Mouse (Mus musculus): ENCODE measurements at regions not wholly inside any gene's neighbourhood (a gene's known extent, or its start where the extent isn't known, plus 50 kb on each side); places are given as distances from the start of the nearest gene placed in this dataset.

- no peak for DNase-seq (ENCODE audit: low read depth, low spot score)
Measured at GRCm38 (mm10) chr15:39998063-39998462, 136.1 kb upstream of the 9330182O14Rik start.

GRCm38 (mm10) chr15:40000022-40000421 is 134.1 kb upstream of the 9330182O14Rik start:
- no peak for DNase-seq (ENCODE audit: low read depth, low spot score)

DNA sequence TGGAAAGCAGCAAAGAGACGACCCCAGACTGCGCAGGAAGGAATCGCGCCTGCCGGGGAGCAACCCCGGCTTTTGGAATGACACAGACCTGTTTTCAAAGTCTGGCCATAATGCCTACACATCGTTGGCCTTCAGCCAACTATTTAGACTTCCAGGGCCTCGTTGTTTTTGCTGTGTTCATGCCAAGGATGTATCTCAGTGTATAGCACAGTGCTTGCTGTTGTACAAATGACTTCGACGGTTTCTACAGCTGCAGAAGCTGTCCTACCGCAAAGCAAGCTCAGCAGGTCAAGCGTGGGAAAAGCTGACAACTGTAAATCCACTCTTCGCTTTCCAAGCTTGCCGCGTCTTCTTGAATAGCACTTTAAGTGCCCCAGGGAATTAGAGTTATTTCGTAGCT is 129.1 kb upstream of the 9330182O14Rik start:
- DNase-seq (ENCODE audit: low read depth, low spot score) = no peak

DNA sequence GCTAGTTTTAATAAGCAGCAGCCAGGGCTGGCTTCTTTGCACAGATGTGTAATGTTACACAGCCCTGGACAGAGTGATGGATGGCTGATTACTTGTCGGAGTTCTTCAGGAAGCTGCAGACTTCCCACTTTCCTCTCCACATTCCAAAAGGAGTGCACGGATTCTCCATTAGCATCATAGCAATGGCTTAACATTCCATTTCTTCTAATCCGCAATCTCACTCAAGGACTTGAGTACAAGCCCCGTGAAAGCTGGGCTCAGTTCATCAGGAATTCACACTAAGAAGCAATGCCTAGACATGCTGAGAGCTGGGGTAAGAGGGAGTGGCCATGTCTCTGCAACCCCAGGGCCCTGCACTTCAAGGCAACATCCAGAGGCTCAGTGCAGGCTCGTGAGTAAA is 126.3 kb upstream of the 9330182O14Rik start:
- peak; percentile 91 for DNase-seq (ENCODE audit: low read depth, low spot score)

DNA sequence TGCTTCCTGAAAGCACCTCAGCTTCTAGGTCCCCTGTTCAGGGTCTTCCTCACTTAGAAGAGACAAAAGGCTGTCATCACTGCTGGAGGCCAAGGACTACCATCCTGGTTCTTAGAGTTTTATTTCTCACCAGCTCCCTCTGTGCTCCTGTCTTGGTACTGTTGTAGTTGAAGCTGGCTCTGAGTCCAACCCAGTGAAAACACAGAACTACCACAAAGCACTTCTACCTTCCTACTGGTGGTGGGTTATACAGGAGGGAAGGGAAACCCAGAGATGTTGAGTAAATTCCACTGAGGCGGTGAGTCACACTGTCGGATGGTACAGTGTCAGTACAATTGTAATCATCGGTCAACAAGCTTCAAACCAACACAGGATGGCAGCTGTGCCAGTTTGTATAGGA is 120.3 kb upstream of the 9330182O14Rik start:
- peak; percentile 54 for DNase-seq (ENCODE audit: low read depth, low spot score)

- no peak for DNase-seq (ENCODE audit: low read depth, low spot score)
Measured at GRCm38 (mm10) chr15:40017019-40017418, 117.1 kb upstream of the 9330182O14Rik start.

DNA sequence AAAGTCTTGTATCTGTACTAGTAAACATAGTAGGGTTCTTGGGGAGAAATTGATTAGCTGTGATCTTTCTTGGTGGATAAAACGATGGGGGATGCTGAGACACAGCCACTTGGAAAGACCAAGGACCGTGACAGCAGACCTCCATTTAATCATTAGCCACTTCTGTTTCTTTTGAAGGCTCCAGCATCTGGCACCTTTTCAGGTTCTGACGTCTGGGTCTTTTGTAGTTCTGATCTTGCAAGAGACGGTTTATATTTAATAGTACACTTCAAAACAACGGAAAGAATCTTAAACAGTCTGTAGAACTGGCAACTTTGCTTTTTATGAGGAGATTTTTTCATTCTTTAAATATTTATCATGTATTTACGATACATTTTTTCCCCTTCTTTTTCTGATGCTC is 116.6 kb upstream of the 9330182O14Rik start:
- no peak for DNase-seq (ENCODE audit: low read depth, low spot score)

GRCm38 (mm10) chr15:40018047-40018791 is 115.9 kb upstream of the 9330182O14Rik start:
- DNase-seq (ENCODE audit: low read depth, low spot score) = peak; percentile 89

GRCm38 (mm10) chr15:40018792-40019151 is 115.4 kb upstream of the 9330182O14Rik start:
- peak; percentile 87 for DNase-seq (ENCODE audit: low read depth, low spot score)

- peak; percentile 95 for DNase-seq (ENCODE audit: low read depth, low spot score)
Measured at GRCm38 (mm10) chr15:40019226-40019625, 114.9 kb upstream of the 9330182O14Rik start.

GRCm38 (mm10) chr15:40020097-40020496 is 114.1 kb upstream of the 9330182O14Rik start:
- DNase-seq (ENCODE audit: low read depth, low spot score) = no peak

DNA sequence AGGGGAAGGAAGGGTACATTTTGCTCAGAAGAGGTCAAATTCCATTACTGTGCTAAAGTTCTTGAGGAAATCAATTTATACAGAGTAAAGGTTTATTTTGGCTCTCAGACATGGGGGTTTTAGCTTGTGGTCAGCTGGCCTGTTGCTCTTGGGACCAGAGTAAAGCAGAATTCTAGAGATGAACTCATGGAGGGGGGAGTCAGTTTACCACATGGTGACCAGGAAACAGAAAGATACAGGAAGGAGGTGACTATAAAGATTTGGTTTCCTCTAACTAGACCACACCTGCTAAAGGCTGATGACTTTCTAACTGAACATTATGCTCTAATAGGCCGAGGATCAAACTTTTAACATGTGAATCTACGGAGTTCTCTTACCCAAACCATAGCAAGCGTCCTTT is 113.5 kb upstream of the 9330182O14Rik start:
- DNase-seq (ENCODE audit: low read depth, low spot score) = no peak

GRCm38 (mm10) chr15:40023195-40023594 is 111.0 kb upstream of the 9330182O14Rik start:
- DNase-seq (ENCODE audit: low read depth, low spot score) = no peak

DNA sequence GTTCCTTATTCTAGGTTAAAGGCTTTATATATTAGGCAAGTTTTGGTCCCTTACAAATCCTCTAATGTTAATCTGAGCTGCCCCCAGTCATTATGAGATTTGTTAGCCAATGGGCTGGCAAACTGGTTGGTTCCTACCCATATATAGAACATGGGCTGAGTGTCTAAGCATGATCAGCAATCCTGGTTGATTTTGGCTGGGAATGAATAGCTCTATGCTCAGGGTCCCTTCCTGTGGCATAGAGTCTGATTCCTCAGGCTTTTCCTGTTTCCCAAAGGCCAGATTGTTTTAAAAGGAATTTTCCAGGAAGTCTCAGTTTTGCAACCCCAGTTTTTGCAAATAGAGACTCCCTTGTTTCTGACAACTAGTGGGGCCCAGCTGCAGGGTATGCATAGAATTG is 102.1 kb upstream of the 9330182O14Rik start:
- DNase-seq (ENCODE audit: low read depth, low spot score) = no peak

DNA sequence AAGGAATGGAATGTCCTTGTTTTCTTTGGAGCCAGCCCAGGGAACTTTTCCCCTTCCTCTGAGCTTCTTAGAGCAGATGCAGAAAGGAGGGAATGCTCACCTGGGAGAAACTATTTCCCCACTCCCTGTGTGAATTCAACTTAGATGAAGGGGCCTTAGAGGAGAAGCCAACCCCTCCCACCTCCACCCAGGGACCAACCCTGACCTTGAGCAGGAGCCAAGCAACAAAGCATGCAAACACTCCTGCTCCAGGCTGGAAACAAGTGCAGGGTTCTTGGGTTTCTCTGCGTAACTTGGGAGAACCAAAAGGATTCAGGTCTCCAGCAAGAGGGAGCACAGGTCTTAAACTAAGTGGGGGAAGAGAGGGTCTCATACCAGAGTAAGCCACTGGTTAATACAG is 98.0 kb upstream of the 9330182O14Rik start:
- DNase-seq (ENCODE audit: low read depth, low spot score) = peak; percentile 48

- DNase-seq (ENCODE audit: low read depth, low spot score) = no peak
Measured at GRCm38 (mm10) chr15:40037266-40037665, 96.9 kb upstream of the 9330182O14Rik start.

- no peak for DNase-seq (ENCODE audit: low read depth, low spot score)
Measured at GRCm38 (mm10) chr15:40046219-40046618, 87.9 kb upstream of the 9330182O14Rik start.

DNA sequence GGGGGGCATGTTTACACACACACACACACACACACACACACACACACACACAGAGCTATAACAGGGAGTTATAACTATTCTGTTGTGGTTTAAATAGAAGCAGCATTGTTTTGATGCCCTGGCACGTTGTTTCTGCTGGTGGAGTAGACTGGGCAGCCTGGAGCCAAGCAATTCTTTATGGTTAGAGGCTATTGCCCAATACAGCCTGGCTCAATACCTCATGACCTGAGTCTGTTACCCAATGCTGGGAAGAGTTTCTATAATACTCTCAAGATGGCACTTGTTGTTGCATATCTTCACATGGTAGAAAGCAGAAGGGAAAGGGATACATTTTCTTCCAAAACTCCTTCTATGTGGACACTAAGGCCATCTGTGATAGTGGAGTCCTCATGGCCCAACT is 87.1 kb upstream of the 9330182O14Rik start:
- DNase-seq (ENCODE audit: low read depth, low spot score) = no peak

- peak; percentile 61 for DNase-seq (ENCODE audit: low read depth, low spot score)
Measured at GRCm38 (mm10) chr15:40068051-40068450, 66.1 kb upstream of the 9330182O14Rik start.

- DNase-seq (ENCODE audit: low read depth, low spot score) = peak; percentile 10
Measured at GRCm38 (mm10) chr15:40075334-40075893, 58.8 kb upstream of the 9330182O14Rik start.

- DNase-seq (ENCODE audit: low read depth, low spot score) = no peak
Measured at GRCm38 (mm10) chr15:40079872-40080271, 54.3 kb upstream of the 9330182O14Rik start.

Data from R1 (cell line).